Mouse (Mus musculus): ENCODE measurements around the gene Cux1. TPM values are rescaled to one million over a fixed set of nuclear protein-coding genes. Genes with fewer than 3 reads are reported as not detected.

The Cux1 gene
- polyA plus RNA-seq, 1 experiment from 2014 or later, result 100 TPM

DNA sequence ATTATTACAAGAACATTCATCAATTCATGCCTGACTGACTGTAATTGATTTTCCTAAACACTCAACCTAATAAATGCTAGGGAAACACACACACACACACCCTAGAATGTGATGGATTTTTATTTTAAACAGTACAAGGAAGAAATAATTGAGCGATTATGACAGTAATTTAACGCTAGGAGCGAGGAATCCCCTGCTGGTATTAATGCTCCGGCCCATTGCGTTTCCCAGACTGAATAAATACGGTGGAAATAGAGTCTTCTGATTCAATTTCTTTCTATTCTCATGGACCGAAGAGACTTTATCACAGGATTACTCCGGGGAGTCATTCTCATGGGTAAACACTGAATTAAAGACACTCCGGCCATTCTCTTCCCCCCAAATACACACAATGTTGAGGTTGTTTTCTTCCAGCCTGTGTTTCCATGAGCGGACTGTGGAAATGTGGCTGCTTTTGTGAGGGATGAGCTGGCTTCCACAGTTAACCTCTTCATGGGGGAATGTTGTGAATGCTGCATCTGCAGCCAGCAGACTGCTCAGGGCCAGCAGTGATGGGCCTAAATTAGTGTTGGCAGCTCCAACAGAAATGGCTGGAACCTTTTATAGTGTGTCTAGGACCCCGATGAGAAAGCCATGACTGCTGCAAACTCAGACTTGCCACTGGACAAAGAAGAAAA, 234.4 kb downstream of the Cux1 start:
- WGBS, result 45% methylated on average over 11 of the region's 11 CpGs
- Histone ChIP-seq H3K4me3 (ENCODE audit: low read length) (no peak overlapping the region), H3K9ac (ENCODE audit: low read depth, low read length) (no peak overlapping the region), H3K4me1 (ENCODE audit: control insufficient read depth, insufficient read depth, low read depth, low read length) (no peaks in the 10 kb centered on the region), H3K4me2 (ENCODE audit: low read length) (no peak overlapping the region), H3K9me3 (ENCODE audit: control insufficient read depth, low read length) (no peaks in the 10 kb centered on the region), H3K27ac (ENCODE audit: low read depth, low read length) (peak overlapping the region; percentile 36), H3K27me3 (replicated peaks; ENCODE audit: control insufficient read depth, insufficient read depth, low read length) (no peaks in the 10 kb centered on the region), H3K36me3 (ENCODE audit: control insufficient read depth, insufficient read depth, low read length) (peaks cover 7% of the 10 kb centered on the region; the same call in 1 of the 2 replicates)
- ATAC-seq, result peak; percentile 67

DNA sequence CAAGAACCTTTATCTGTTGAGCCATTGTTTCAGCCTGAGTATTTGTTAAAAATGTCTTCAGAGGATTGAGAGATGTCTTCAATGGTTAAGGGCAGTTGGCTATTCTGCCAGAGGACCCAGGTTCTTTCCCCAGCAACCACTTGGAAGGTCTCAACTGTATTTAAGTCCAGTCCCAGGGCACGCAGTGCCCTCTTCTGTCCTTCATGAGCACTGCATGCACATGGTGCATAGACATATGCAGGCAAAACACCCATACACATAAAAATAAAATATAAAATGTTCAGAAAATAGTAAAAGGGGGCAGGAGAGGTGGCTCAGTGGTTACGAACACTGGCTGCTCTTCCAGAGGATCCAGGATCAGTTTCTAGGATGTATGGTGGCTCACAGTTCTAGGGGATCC, 239.6 kb downstream of the Cux1 start:
- whole genome bisulfite sequencing, result 98% methylated on average over 2 of the region's 2 CpGs
- no peak for ATAC-seq
- H3K36me3 ChIP-seq (ENCODE audit: control insufficient read depth, insufficient read depth, low read length), result peaks cover 7% of the 10 kb centered on the region

DNA sequence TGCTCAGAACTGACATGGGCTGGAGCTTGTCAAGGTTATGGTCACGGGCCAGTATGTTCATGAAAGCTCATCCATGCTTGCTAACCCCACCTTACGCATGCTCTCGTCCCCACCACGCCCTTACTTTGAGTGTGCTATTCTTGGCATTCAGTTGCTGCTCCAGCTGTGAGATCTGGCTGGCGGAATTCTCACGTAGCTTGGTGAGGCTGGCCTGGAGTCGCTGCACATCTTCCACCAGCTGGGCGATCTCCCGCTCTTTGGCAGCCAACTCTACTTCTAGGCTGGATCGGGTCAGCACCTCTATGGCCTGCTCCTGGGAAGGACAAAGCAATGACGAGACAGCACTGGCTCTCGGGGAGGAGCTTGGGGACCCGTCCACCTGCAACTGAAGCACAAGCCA, 240.7 kb downstream of the Cux1 start:
- H3K27me3 ChIP-seq (replicated peaks; ENCODE audit: control insufficient read depth, insufficient read depth, low read length), result no peaks in the 10 kb centered on the region
- H3K4me1 ChIP-seq (ENCODE audit: control insufficient read depth, insufficient read depth, low read depth, low read length), result no peaks in the 10 kb centered on the region
- no peaks in the 10 kb centered on the region for H3K9me3 ChIP-seq (ENCODE audit: control insufficient read depth, low read length)
- peaks cover 7% of the 10 kb centered on the region for H3K36me3 ChIP-seq (ENCODE audit: control insufficient read depth, insufficient read depth, low read length)
- 87% methylated on average over 13 of the region's 13 CpGs for WGBS
- no peak overlapping the region for H3K27ac ChIP-seq (ENCODE audit: low read depth, low read length)
- H3K4me3 ChIP-seq (ENCODE audit: low read length), result no peak overlapping the region
- no peak for ATAC-seq
- no peak overlapping the region for H3K4me2 ChIP-seq (ENCODE audit: low read length)
- H3K9ac ChIP-seq (ENCODE audit: low read depth, low read length), result no peak overlapping the region

More for the DNA sequence above, 239.6 kb downstream of the Cux1 start:
- no peaks in the 10 kb centered on the region for H3K27me3 ChIP-seq (replicated peaks; ENCODE audit: control insufficient read depth, insufficient read depth, low read length)
- no peak overlapping the region for H3K4me2 ChIP-seq (ENCODE audit: low read length)
- no peak overlapping the region for H3K27ac ChIP-seq (ENCODE audit: low read depth, low read length)
- H3K4me1 ChIP-seq (ENCODE audit: control insufficient read depth, insufficient read depth, low read depth, low read length), result no peaks in the 10 kb centered on the region
- H3K4me3 ChIP-seq (ENCODE audit: low read length), result no peak overlapping the region
- H3K9ac ChIP-seq (ENCODE audit: low read depth, low read length), result no peak overlapping the region
- H3K9me3 ChIP-seq (ENCODE audit: control insufficient read depth, low read length), result no peaks in the 10 kb centered on the region

DNA sequence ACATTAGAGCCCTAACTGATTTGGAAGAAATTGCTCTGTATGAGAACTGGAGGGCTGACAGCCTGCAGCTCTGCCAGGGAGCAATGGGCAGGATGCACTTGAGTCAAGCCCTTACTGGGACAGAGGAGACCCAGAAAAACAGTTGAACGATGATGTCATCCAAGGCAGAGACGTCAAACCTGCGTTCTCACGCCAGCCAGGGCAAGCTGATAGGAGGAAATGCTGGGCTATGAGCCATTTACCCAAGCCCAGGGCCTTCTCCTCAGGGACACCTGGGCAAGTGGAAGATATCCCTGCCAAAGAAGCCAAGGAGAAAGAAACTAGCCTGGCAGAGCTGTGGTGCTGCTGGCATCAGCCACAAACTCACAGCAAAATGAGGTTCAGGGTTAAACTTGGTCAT, 242.8 kb downstream of the Cux1 start:
- Histone ChIP-seq H3K9ac (ENCODE audit: low read depth, low read length) (no peak overlapping the region), H3K36me3 (ENCODE audit: control insufficient read depth, insufficient read depth, low read length) (peaks cover 7% of the 10 kb centered on the region), H3K4me1 (ENCODE audit: control insufficient read depth, insufficient read depth, low read depth, low read length) (no peaks in the 10 kb centered on the region), H3K27ac (ENCODE audit: low read depth, low read length) (no peak overlapping the region), H3K27me3 (replicated peaks; ENCODE audit: control insufficient read depth, insufficient read depth, low read length) (no peaks in the 10 kb centered on the region), H3K9me3 (ENCODE audit: control insufficient read depth, low read length) (no peaks in the 10 kb centered on the region), H3K4me3 (ENCODE audit: low read length) (no peak overlapping the region), H3K4me2 (ENCODE audit: low read length) (no peak overlapping the region)
- ATAC-seq, result no peak
- 87% methylated on average over 4 of the region's 4 CpGs for WGBS

DNA sequence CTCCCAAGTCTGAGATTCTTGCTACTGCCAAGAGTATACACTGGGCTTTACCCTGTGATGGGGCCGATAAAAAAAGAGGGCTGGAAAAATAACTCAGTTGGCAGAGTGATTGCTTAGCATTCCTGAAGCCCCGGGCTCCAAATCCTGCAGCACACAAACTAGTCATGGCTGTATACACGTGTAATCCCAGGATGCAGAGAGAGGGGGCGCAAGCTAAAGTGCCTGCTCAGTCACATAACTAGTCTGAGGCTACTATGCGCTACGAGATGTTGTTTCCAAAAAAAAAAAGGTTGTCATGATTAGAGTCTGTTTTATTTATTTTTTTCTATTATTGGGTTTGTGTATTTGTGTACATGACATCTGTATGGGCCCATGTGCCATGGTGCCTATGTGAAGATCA, 245.9 kb downstream of the Cux1 start:
- Histone ChIP-seq H3K9me3 (ENCODE audit: control insufficient read depth, low read length) (no peaks in the 10 kb centered on the region), H3K4me3 (ENCODE audit: low read length) (no peak overlapping the region), H3K4me1 (ENCODE audit: control insufficient read depth, insufficient read depth, low read depth, low read length) (no peaks in the 10 kb centered on the region), H3K9ac (ENCODE audit: low read depth, low read length) (no peak overlapping the region), H3K4me2 (ENCODE audit: low read length) (no peak overlapping the region), H3K27me3 (replicated peaks; ENCODE audit: control insufficient read depth, insufficient read depth, low read length) (no peaks in the 10 kb centered on the region), H3K36me3 (ENCODE audit: control insufficient read depth, insufficient read depth, low read length) (peaks cover 1% of the 10 kb centered on the region; the same call in 1 of the 2 replicates), H3K27ac (ENCODE audit: low read depth, low read length) (no peak overlapping the region)
- WGBS, result 81% methylated on average over 6 of the region's 6 CpGs
- ATAC-seq, result no peak

DNA sequence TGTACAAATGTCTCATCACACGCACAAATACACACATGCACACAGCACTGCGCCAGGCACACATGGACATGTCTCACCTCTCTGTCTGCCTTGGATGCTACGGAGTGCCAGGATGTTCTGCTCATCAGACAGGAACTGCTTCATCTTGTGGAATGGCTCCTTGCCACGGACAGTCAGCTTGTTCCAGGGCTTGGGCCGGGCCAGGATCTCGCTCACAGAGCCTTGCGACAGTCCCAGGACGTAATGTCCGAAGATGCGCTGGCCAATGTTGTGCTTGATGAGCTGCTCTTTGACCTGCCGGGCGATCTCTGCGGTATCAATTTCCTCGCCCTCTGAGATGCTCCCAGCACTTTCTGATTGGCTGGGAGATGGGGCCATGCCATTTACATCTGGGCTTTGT, 254.7 kb downstream of the Cux1 start:
- H3K27ac ChIP-seq (ENCODE audit: low read depth, low read length), result no peak overlapping the region
- peaks cover 28% of the 10 kb centered on the region for H3K36me3 ChIP-seq (ENCODE audit: control insufficient read depth, insufficient read depth, low read length)
- no peaks in the 10 kb centered on the region for H3K27me3 ChIP-seq (replicated peaks; ENCODE audit: control insufficient read depth, insufficient read depth, low read length)
- no peaks in the 10 kb centered on the region for H3K9me3 ChIP-seq (ENCODE audit: control insufficient read depth, low read length)
- H3K9ac ChIP-seq (ENCODE audit: low read depth, low read length), result no peak overlapping the region
- WGBS, result 91% methylated on average over 14 of the region's 14 CpGs
- no peak for ATAC-seq
- no peak overlapping the region for H3K4me3 ChIP-seq (ENCODE audit: low read length)
- no peaks in the 10 kb centered on the region for H3K4me1 ChIP-seq (ENCODE audit: control insufficient read depth, insufficient read depth, low read depth, low read length)
- H3K4me2 ChIP-seq (ENCODE audit: low read length), result no peak overlapping the region

DNA sequence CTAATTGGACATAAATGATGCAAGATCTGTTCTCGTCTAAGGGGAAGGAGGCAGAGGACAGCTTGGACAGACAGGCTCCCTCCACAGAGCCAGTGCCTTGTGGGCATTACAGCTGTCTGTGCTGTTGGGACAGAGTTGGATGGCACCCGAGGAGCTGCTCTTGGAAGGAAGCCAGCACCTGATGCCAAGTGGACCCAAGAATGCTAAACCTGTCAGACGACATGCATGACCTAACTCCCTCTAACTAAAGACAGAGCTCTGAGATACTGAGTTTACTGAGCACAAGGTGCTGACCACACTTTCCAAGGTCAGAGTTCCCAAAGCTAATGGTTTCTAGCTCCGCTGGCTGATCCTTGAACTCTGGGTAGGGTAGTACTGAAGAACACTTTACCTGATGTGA, 255.1 kb downstream of the Cux1 start:
- no peak overlapping the region for H3K9ac ChIP-seq (ENCODE audit: low read depth, low read length)
- no peak overlapping the region for H3K4me3 ChIP-seq (ENCODE audit: low read length)
- no peaks in the 10 kb centered on the region for H3K4me1 ChIP-seq (ENCODE audit: control insufficient read depth, insufficient read depth, low read depth, low read length)
- no peaks in the 10 kb centered on the region for H3K9me3 ChIP-seq (ENCODE audit: control insufficient read depth, low read length)
- no peak overlapping the region for H3K27ac ChIP-seq (ENCODE audit: low read depth, low read length)
- peaks cover 31% of the 10 kb centered on the region for H3K36me3 ChIP-seq (ENCODE audit: control insufficient read depth, insufficient read depth, low read length)
- no peak for ATAC-seq
- no peaks in the 10 kb centered on the region for H3K27me3 ChIP-seq (replicated peaks; ENCODE audit: control insufficient read depth, insufficient read depth, low read length)
- WGBS, result 59% methylated on average over 4 of the region's 4 CpGs
- no peak overlapping the region for H3K4me2 ChIP-seq (ENCODE audit: low read length)

DNA sequence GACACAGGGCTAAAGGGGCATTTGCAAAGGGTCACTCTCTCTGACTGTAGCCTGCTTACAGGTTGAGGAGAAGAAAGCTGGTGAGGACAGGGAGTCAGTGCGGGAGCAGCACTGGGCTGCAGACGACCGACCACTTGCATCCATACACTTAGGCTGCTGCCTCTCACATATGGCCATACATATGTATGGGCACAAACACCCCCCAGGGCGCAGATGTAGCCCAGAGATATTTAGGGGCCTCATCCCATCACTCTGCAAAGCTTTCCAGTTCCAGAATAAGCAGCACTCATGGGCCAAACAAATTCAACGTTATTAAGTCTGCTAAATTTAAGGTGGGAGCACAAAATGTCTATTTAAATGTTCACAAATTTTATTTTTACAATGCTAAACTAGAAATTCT, 261.0 kb downstream of the Cux1 start:
- 73% methylated on average over 5 of the region's 5 CpGs for WGBS
- H3K9ac ChIP-seq (ENCODE audit: low read depth, low read length), result no peak overlapping the region
- H3K4me1 ChIP-seq (ENCODE audit: control insufficient read depth, insufficient read depth, low read depth, low read length), result no peaks in the 10 kb centered on the region
- no peak for ATAC-seq
- no peak overlapping the region for H3K4me2 ChIP-seq (ENCODE audit: low read length)
- H3K9me3 ChIP-seq (ENCODE audit: control insufficient read depth, low read length), result no peaks in the 10 kb centered on the region
- H3K27ac ChIP-seq (ENCODE audit: low read depth, low read length), result no peak overlapping the region
- no peaks in the 10 kb centered on the region for H3K27me3 ChIP-seq (replicated peaks; ENCODE audit: control insufficient read depth, insufficient read depth, low read length)
- peaks cover 31% of the 10 kb centered on the region for H3K36me3 ChIP-seq (ENCODE audit: control insufficient read depth, insufficient read depth, low read length)
- no peak overlapping the region for H3K4me3 ChIP-seq (ENCODE audit: low read length)

DNA sequence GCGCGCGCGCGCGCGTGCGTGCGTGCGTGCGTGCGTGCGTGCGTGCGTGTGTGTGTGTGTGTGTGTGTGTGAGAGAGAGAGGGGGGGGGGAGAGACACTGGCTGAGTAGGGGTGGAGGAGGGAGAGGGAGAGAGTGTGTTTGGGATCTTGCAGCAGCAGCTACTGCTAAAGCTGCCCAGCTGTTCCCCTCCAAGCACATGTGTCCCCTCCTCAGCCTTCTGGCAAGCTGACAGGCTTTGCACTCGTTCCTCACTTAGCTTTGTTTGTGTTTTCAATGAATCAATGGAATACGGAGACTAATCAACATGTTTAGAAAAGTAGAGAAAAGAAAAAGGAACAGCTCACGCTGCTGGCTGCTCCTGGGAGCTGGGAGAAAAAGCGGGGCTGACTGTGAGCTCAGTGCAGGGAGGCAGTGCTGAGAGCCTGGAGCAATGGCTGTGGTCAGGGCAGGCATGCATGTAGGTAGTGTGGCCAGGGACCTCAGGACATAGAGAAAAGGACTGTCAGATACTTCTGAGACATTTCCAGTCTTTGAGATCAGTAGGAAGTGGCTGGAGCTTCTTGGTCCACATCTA, 263.8 kb downstream of the Cux1 start:
- 76% methylated on average over 18 of the region's 19 CpGs for WGBS
- no peak for ATAC-seq
- peaks cover 24% of the 10 kb centered on the region for H3K36me3 ChIP-seq (ENCODE audit: control insufficient read depth, insufficient read depth, low read length)

More for the DNA sequence above, 263.8 kb downstream of the Cux1 start:
- Histone ChIP-seq H3K4me3 (ENCODE audit: low read length) (no peak overlapping the region), H3K4me1 (ENCODE audit: control insufficient read depth, insufficient read depth, low read depth, low read length) (no peaks in the 10 kb centered on the region), H3K27me3 (replicated peaks; ENCODE audit: control insufficient read depth, insufficient read depth, low read length) (no peaks in the 10 kb centered on the region), H3K27ac (ENCODE audit: low read depth, low read length) (no peak overlapping the region), H3K9me3 (ENCODE audit: control insufficient read depth, low read length) (no peaks in the 10 kb centered on the region), H3K9ac (ENCODE audit: low read depth, low read length) (no peak overlapping the region), H3K4me2 (ENCODE audit: low read length) (no peak overlapping the region)

All from hindbrain, embryonic 16.5 days (tissue).